Mouse (Mus musculus): ENCODE results near the gene Ms4a6d. TPM values are rescaled to one million over a fixed set of nuclear protein-coding genes. Genes with fewer than 3 reads are reported as not detected.
"Not testable (repeated sequence)": the region's sequence is repeated elsewhere in the genome, so short reads cannot be mapped to it uniquely, and the experiment has no call there.

Gene Ms4a6d
- polyA plus RNA-seq, 1 experiment = 2.4 TPM

DNA sequence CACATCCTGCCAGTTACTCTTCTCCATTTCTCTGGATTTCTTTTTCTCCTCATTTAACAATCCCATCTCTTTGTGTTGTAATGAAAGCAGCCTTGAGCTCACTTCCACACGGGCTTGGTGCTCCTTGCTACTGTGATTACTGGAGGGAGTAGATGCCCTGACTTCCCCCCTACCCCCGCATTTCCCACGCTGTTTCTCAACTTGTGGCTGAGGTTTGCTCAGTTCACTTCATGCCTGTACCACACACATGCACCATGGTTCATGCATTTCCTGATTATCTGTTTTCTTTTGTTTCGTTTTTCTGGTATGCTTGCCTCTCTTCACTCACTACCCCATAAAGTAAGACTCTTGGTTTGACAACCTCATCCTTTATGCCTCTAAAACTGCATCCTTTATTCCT, 15.4 kb downstream of the Ms4a6d start:
- Histone ChIP-seq H3K36me3 (replicated peaks; ENCODE audit: low read length) (no peaks in the 10 kb centered on the region), H3K4me3 (replicated peaks) (no peak overlapping the region)
- TF ChIP-seq FLI1 (IDR thresholded peaks at IDR 0.05; ENCODE audit: low read length) (no peak), GATA1 (IDR thresholded peaks at IDR 0.05; ENCODE audit: borderline replicate concordance, low read length) (no peak)

DNA sequence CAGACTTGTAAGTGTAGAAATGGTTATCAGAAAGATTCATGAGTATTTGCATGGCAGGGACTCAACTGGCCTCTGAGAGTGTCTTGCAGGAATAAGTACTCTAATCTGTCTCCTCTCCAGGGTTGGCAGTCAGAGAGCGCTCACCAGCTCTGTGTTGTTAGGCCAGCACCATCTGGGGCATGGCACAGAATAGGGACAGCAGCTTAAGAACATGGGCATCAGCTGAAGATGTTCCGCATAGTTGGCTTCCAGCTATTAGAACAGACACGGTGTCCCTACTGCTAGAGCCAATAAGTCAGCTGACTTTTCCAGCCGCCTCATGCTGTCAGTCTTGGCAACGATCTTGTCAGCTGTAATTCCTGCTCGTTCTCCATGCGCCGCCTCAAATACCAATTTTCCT, 29.7 kb downstream of the Ms4a6d start:
- Histone ChIP-seq H3K9me3 (no peaks in the 10 kb centered on the region), H3K27me3 (replicated peaks) (no peaks in the 10 kb centered on the region), H3K36me3 (replicated peaks; ENCODE audit: low read length) (no peaks in the 10 kb centered on the region), H3K4me1 (no peaks in the 10 kb centered on the region), H3K4me3 (replicated peaks) (no peak overlapping the region)
- TF ChIP-seq FLI1 (IDR thresholded peaks at IDR 0.05; ENCODE audit: low read length) = no peak
- TF ChIP-seq GATA1 (IDR thresholded peaks at IDR 0.05; ENCODE audit: borderline replicate concordance, low read length) = no peak

More for the DNA sequence above, 15.4 kb downstream of the Ms4a6d start:
- no peaks in the 10 kb centered on the region for H3K9me3 ChIP-seq
- H3K4me1 ChIP-seq = no peaks in the 10 kb centered on the region
- no peaks in the 10 kb centered on the region for H3K27me3 ChIP-seq (replicated peaks)

DNA sequence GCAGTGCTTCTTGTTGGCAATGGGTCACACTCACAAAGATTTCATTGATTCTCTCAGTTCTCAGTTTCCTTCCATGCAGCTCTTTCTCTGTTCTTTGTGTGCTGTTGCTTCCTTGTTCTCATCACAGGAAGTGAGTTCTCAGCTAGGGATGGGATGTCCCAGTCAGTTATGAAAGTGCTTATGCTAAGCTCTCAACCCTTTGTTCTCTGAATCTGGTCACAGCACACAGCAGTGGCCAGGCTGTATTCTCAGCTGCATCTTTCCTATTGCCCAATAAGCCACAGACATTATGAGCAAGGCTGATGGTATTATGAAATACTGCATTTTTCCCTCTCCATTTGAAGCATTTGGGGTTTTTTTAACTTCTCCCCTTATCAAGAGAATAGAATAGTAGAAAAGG, 45.1 kb downstream of the Ms4a6d start:
- not testable (repeated sequence) for H3K27me3 ChIP-seq (replicated peaks); H3K36me3 ChIP-seq (replicated peaks; ENCODE audit: low read length); H3K4me3 ChIP-seq (replicated peaks); H3K9me3 ChIP-seq; H3K4me1 ChIP-seq

DNA sequence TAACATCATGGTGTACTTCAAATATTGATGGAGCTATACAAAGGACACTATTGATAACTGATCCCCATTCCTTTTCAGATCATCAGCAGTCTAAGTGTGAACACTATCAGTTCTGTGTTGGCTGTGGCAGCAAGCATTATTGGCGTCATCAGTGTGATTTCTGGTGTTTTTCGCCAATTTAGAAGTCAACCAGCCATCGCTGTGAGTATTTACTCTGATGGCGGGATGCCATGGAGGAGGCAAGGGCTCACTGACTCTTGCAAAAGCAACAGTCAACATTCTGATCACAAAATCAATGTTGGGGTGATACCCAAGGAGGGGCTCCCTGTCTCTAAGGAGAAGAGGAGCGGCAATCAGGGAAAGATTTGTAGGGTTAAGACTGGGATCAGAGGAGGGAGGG, 49.9 kb downstream of the Ms4a6d start:
- Histone ChIP-seq H3K27me3 (replicated peaks) (no peaks in the 10 kb centered on the region), H3K4me1 (no peaks in the 10 kb centered on the region), H3K4me3 (replicated peaks) (no peak overlapping the region), H3K36me3 (replicated peaks; ENCODE audit: low read length) (no peaks in the 10 kb centered on the region), H3K9me3 (no peaks in the 10 kb centered on the region)
- no peak for TF ChIP-seq FLI1 (IDR thresholded peaks at IDR 0.05; ENCODE audit: low read length)

DNA sequence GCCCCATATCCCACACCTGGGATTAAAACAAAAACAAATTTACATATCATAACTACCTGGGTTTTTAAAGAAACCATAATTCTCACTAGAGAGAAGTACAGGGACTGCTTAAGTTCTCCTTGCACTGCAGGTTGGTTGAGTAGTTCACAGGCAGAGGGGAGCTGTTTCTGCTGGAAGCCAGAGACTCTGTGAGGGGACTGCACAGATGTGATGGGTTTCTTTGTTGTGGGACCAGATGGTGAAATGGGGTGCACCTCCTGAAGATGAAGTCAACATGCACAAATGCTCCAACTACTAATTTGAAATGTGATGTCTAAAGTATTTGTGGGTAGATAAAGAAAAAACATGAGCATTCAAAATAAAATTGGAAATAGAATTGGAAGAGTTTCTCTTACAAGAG, 56.7 kb downstream of the Ms4a6d start:
- Histone ChIP-seq H3K36me3 (replicated peaks; ENCODE audit: low read length) (no peaks in the 10 kb centered on the region), H3K4me3 (replicated peaks) (no peak overlapping the region), H3K4me1 (no peaks in the 10 kb centered on the region), H3K27me3 (replicated peaks) (no peaks in the 10 kb centered on the region), H3K9me3 (no peaks in the 10 kb centered on the region)
- TF ChIP-seq GATA1 (IDR thresholded peaks at IDR 0.05; ENCODE audit: borderline replicate concordance, low read length) = no peak
- TF ChIP-seq FLI1 (IDR thresholded peaks at IDR 0.05; ENCODE audit: low read length) = no peak

DNA sequence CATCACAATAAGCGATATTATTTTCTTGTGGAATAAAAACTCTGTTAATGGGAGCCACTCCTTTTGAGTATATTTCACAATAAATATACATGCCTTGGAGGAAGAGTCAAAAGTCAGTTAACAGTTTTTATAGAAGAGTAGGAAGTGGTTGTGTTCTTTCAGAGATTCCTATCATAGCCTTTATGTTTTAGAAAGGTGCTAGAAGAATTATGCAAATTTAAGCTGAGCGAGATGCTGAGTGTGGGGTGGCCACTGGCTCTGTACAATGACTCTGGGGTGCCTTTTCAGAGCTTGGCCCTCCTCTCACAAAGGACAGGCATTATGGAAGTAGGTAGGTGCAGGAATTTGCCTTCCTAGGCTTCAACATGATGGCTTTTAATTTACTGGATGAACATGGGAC, 60.3 kb downstream of the Ms4a6d start:
- not testable (repeated sequence) for H3K9me3 ChIP-seq; H3K4me1 ChIP-seq; H3K4me3 ChIP-seq (replicated peaks); H3K27me3 ChIP-seq (replicated peaks); H3K36me3 ChIP-seq (replicated peaks; ENCODE audit: low read length)

DNA sequence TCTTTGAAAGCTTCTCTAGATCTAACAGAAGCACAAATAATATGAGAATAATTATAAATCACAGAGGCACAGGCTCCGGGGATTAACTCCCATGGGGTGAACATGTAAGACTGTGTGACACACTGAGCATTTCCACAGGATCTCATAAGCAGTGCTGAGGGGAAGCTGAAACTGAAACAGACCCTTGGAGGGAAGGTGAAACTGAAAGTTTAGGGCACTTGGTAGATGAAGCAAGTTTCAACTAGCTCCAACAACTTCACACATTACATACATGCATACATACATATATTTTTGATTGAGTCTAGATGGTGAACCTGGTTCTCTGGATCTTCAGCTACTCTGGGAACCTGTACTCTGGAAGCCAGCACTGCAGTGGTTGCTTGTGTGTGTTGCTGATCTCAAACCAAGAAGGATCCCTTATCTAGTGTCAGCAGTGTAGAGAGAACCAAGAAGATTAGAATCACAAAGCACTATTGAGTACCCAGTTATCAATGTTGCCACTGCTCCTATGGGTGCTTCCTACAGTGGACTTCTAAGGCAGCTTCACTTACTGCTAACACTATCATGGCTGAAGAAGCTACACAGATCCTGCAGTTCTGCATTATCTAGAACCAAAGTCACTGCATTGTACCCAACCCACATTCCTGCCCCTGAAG, 64.4 kb downstream of the Ms4a6d start:
- not testable (repeated sequence) for H3K4me3 ChIP-seq (replicated peaks); H3K4me1 ChIP-seq; H3K36me3 ChIP-seq (replicated peaks; ENCODE audit: low read length); H3K27me3 ChIP-seq (replicated peaks); H3K9me3 ChIP-seq

DNA sequence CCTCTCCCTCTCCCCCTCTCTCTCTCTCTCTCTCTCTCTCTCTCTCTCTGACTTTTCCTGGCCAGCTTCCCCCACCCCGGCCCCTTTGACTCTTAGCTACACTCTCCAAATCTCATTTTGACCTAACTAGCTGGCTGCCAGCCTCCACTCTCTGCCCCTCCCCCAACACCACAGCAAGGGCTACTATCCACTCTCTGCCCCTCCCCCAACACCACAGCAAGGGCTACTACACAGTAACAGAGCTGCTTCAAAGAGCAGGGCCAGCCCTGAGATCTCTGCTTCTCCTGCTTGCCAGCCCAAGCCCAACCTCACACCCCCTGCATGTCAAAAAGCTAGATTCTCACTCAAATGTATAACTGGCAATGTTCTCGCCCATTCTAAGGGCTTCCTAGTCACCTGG, 67.3 kb downstream of the Ms4a6d start:
- H3K4me3 ChIP-seq (replicated peaks) = no peak overlapping the region
- no peaks in the 10 kb centered on the region for H3K36me3 ChIP-seq (replicated peaks; ENCODE audit: low read length)
- no peaks in the 10 kb centered on the region for H3K27me3 ChIP-seq (replicated peaks)
- TF ChIP-seq FLI1 (IDR thresholded peaks at IDR 0.05; ENCODE audit: low read length) = no peak
- TF ChIP-seq GATA1 (IDR thresholded peaks at IDR 0.05; ENCODE audit: borderline replicate concordance, low read length) = no peak
- H3K9me3 ChIP-seq = no peaks in the 10 kb centered on the region
- H3K4me1 ChIP-seq = no peaks in the 10 kb centered on the region

Other genes starting within 250 kb of the Ms4a6d start
- gene Ms4a4a, start 229.3 kb downstream of the Ms4a6d start, polyA plus RNA-seq (2012; ENCODE audit: insufficient read depth, low replicate concordance) = 1.2 TPM in 1 of 2 replicates, not detected in the other
- gene Ms4a4c, start 200.1 kb downstream of the Ms4a6d start, polyA plus RNA-seq (2012; ENCODE audit: insufficient read depth, low replicate concordance) = 1.8 TPM in 1 of 2 replicates, not detected in the other
- 0.38 TPM in 1 of 2 replicates, not detected in the other for gene Ms4a4b, start 161.3 kb downstream of the Ms4a6d start, polyA plus RNA-seq (2012; ENCODE audit: insufficient read depth, low replicate concordance)
- 4.0 TPM in 1 of 2 replicates, not detected in the other for gene Ms4a6c, start 135.5 kb downstream of the Ms4a6d start, polyA plus RNA-seq (2012; ENCODE audit: insufficient read depth, low replicate concordance)
- gene Gm8369, start 118.9 kb downstream of the Ms4a6d start, polyA plus RNA-seq (2012; ENCODE audit: insufficient read depth, low replicate concordance) = 0.17 TPM in 1 of 2 replicates, not detected in the other
- gene Ms4a6b, start 88.3 kb downstream of the Ms4a6d start, polyA plus RNA-seq (2012; ENCODE audit: insufficient read depth, low replicate concordance) = 0.72 TPM in 1 of 2 replicates, not detected in the other
- gene Ms4a4d, start 68.0 kb downstream of the Ms4a6d start, polyA plus RNA-seq (2012; ENCODE audit: insufficient read depth, low replicate concordance) = not detected in 2 replicates
- gene Ms4a2, start 18.9 kb upstream of the Ms4a6d start, polyA plus RNA-seq (2012; ENCODE audit: insufficient read depth, low replicate concordance) = 0.35 TPM in 1 of 2 replicates, not detected in the other
- 0.74 and 1.9 TPM in 2 replicates for gene Ms4a3, start 36.0 kb upstream of the Ms4a6d start, polyA plus RNA-seq (2012; ENCODE audit: insufficient read depth, low replicate concordance)
- not detected in 2 replicates for gene Oosp2, start 55.7 kb upstream of the Ms4a6d start, polyA plus RNA-seq (2012; ENCODE audit: insufficient read depth, low replicate concordance)
- not detected in 2 replicates for gene Oosp1, start 86.3 kb upstream of the Ms4a6d start, polyA plus RNA-seq (2012; ENCODE audit: insufficient read depth, low replicate concordance)
- gene Oosp3, start 92.2 kb upstream of the Ms4a6d start, polyA plus RNA-seq (2012; ENCODE audit: insufficient read depth, low replicate concordance) = not detected in 2 replicates
- gene Gif, start 142.7 kb upstream of the Ms4a6d start, polyA plus RNA-seq (2012; ENCODE audit: insufficient read depth, low replicate concordance) = not detected in 2 replicates
- 10.5 TPM in 1 of 2 replicates, not detected in the other for gene Mrpl16, start 165.5 kb upstream of the Ms4a6d start, polyA plus RNA-seq (2012; ENCODE audit: insufficient read depth, low replicate concordance)
- 2.6 TPM in 1 of 2 replicates, not detected in the other for gene Stx3, start 214.6 kb upstream of the Ms4a6d start, polyA plus RNA-seq (2012; ENCODE audit: insufficient read depth, low replicate concordance)
- not detected in 2 replicates for gene Olfr1417, start 234.4 kb upstream of the Ms4a6d start, polyA plus RNA-seq (2012; ENCODE audit: insufficient read depth, low replicate concordance)